Mouse (Mus musculus): Measurements from ENCODE around the gene Ilf3. TPM values are rescaled to one million over a fixed set of nuclear protein-coding genes. Genes with fewer than 3 reads are reported as not detected.

Ilf3 gene
- polyA plus RNA-seq, 1 experiment from 2014 or later = 45.2 TPM

DNA sequence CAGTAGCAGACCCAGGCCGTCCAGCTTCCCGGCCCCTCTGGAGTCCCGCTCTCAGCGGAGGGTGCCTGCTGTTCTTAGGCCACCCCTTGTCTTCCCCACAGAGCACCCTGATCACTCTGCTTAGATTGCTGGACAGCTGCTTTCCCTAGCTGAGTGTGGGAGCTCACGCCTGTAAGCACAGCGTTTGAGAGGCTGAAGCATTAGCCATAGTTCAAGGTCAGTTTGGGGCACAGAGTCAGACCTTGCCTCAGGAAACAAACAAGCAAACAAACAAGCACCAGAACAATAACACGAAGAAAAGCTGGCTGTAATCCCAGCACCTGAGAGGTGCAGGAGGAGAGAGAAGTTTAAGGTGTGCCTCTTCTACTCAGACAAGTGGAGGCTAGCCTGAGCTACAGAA, 64.4 kb downstream of the Ilf3 start:
- Histone ChIP-seq H3K36me3 (ENCODE audit: control insufficient read depth, insufficient read depth, low read length) (no peaks in the 10 kb centered on the region), H3K4me1 (replicated peaks; ENCODE audit: control insufficient read depth, insufficient read depth) (no peaks in the 10 kb centered on the region), H3K9me3 (ENCODE audit: control insufficient read depth, low read length) (no peaks in the 10 kb centered on the region), H3K9ac (ENCODE audit: low read length) (no peak overlapping the region), H3K27me3 (ENCODE audit: control insufficient read depth, insufficient read depth, low read length) (no peaks in the 10 kb centered on the region), H3K4me2 (replicated peaks; ENCODE audit: low read depth) (no peak overlapping the region), H3K4me3 (ENCODE audit: low read depth, low read length) (no peak overlapping the region), H3K27ac (replicated peaks) (no peak overlapping the region)
- ATAC-seq (ENCODE audit: low FRiP score, low TSS enrichment) (no peak), DNase-seq (ENCODE audit: low spot score) (no peak)
- TF ChIP-seq EP300 (optimal IDR thresholded peaks at IDR 0.05) (no peak), CTCF (IDR thresholded peaks at IDR 0.05; ENCODE audit: low read depth) (no peak)
- 84% methylated on average over 7 of the region's 7 CpGs for WGBS

DNA sequence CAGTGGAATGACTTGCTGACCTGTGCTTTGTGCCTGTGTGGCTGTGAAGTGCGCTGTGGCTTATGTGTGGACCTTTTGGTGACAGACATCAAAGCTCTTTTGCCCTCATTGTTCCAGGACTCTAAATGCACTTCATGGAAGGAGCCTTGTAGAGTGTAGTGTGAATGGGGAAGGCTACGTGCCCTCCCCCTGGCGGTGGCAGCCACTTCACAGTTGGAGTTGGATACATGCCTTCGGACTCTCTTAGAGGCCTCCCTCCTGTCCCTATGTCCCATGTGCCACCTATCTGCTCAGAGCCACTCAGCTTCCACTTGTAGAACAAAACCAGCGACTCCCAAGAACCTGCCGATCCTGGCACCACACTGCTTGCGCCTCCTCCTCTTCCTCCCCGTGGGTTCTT, 66.1 kb downstream of the Ilf3 start:
- H3K36me3 ChIP-seq (ENCODE audit: control insufficient read depth, insufficient read depth, low read length) = no peaks in the 10 kb centered on the region
- no peak for DNase-seq (ENCODE audit: low spot score)
- H3K4me3 ChIP-seq (ENCODE audit: low read depth, low read length) = no peak overlapping the region
- 83% methylated on average over 8 of the region's 8 CpGs for WGBS
- no peaks in the 10 kb centered on the region for H3K9me3 ChIP-seq (ENCODE audit: control insufficient read depth, low read length)
- H3K27me3 ChIP-seq (ENCODE audit: control insufficient read depth, insufficient read depth, low read length) = no peaks in the 10 kb centered on the region
- H3K4me2 ChIP-seq (replicated peaks; ENCODE audit: low read depth) = no peak overlapping the region
- no peak overlapping the region for H3K9ac ChIP-seq (ENCODE audit: low read length)
- no peak for ATAC-seq (ENCODE audit: low FRiP score, low TSS enrichment)
- H3K4me1 ChIP-seq (replicated peaks; ENCODE audit: control insufficient read depth, insufficient read depth) = 0 out of 2 replicates have a peak, but pooled peaks cover 2% of the 10 kb centered on the region
- no peak overlapping the region for H3K27ac ChIP-seq (replicated peaks)
- TF ChIP-seq EP300 (optimal IDR thresholded peaks at IDR 0.05) (no peak), CTCF (IDR thresholded peaks at IDR 0.05; ENCODE audit: low read depth) (peak; percentile 23; the same call in 1 of the 2 replicates)

DNA sequence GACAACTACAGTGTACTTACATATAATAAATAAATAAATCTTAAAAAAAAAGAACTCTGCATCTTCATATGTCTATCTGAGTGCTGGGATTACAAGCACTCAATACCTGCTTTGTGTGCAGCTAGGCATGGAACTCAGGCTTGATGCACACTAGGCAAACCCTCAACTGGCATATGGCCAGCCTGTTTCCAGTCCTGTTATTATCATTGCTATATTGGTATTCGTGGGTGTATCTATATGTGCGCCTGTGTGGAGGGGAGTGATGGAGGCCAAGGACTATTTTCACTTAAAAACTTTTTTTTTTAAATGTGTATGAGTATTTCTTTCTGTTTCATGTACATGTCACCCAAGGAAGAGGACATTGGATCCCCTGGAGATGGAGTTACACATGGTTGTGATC, 66.7 kb downstream of the Ilf3 start:
- DNase-seq (ENCODE audit: low spot score) (no peak), ATAC-seq (ENCODE audit: low FRiP score, low TSS enrichment) (no peak)
- TF ChIP-seq CTCF (IDR thresholded peaks at IDR 0.05; ENCODE audit: low read depth) (no peak), EP300 (optimal IDR thresholded peaks at IDR 0.05) (no peak)
- no peak overlapping the region for H3K4me3 ChIP-seq (ENCODE audit: low read depth, low read length)
- H3K27ac ChIP-seq (replicated peaks) = no peak overlapping the region
- H3K27me3 ChIP-seq (ENCODE audit: control insufficient read depth, insufficient read depth, low read length) = no peaks in the 10 kb centered on the region
- H3K36me3 ChIP-seq (ENCODE audit: control insufficient read depth, insufficient read depth, low read length) = no peaks in the 10 kb centered on the region
- WGBS = 85% methylated on average over 2 of the region's 2 CpGs
- H3K9ac ChIP-seq (ENCODE audit: low read length) = no peak overlapping the region
- no peak overlapping the region for H3K4me2 ChIP-seq (replicated peaks; ENCODE audit: low read depth)
- no peaks in the 10 kb centered on the region for H3K9me3 ChIP-seq (ENCODE audit: control insufficient read depth, low read length)
- 0 out of 2 replicates have a peak, but pooled peaks cover 2% of the 10 kb centered on the region for H3K4me1 ChIP-seq (replicated peaks; ENCODE audit: control insufficient read depth, insufficient read depth)

DNA sequence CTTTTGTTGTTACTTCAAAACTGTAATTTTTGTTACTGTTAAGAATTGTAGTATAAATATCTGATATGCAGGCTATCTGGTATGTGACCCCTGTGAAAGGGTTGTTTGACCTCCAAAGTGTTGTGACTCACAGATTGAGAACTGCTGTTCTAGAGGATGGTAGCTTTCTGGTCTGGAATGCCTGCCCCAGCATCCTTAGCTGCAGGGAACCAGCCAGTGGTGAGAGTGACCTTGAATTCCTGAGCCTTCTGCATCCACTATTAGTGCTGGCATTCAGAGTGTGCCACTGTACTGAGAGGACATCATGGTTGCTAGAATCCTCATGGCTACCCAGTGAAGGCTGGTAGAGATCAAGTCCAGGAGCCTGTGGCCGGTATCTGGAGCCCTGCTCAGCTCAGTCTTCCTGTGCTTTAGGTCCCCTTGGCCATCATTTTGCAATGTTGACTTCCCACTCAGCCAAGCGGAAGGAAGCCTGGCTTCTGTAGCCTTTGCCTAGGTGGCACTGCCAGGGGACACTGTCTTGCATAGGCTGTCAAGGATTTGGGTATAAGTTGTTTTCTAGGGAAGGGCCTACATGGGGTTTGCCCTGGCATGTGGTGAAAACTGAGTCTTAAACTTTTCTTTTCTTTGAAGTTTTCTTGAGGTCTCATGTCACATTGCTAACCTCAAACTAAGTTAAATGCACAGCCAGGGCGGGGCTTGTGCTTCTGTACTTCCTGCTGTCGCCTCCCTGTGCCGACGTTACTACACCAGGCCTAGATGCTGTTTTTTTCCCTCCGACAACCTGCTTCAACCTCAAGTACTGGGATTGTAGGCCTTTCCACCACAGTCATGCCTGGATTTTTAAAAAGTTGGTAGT, 68.3 kb downstream of the Ilf3 start:
- DNase-seq (ENCODE audit: low spot score) (peak; percentile 54), ATAC-seq (ENCODE audit: low FRiP score, low TSS enrichment) (peak; percentile 27; the same call in 1 of the 2 replicates)
- peak overlapping the region; percentile 3; the same call in 1 of the 2 replicates for H3K9ac ChIP-seq (ENCODE audit: low read length)
- no peak overlapping the region for H3K4me2 ChIP-seq (replicated peaks; ENCODE audit: low read depth)
- H3K9me3 ChIP-seq (ENCODE audit: control insufficient read depth, low read length) = no peaks in the 10 kb centered on the region
- H3K27me3 ChIP-seq (ENCODE audit: control insufficient read depth, insufficient read depth, low read length) = no peaks in the 10 kb centered on the region
- H3K36me3 ChIP-seq (ENCODE audit: control insufficient read depth, insufficient read depth, low read length) = no peaks in the 10 kb centered on the region
- no peak for TF ChIP-seq CTCF (IDR thresholded peaks at IDR 0.05; ENCODE audit: low read depth)
- TF ChIP-seq EP300 (optimal IDR thresholded peaks at IDR 0.05) = no peak
- H3K4me3 ChIP-seq (ENCODE audit: low read depth, low read length) = no peak overlapping the region
- WGBS = 61% methylated on average over 7 of the region's 7 CpGs
- peak overlapping the region; percentile 56 for H3K27ac ChIP-seq (replicated peaks)
- H3K4me1 ChIP-seq (replicated peaks; ENCODE audit: control insufficient read depth, insufficient read depth) = 0 out of 2 replicates have a peak, but pooled peaks cover 2% of the 10 kb centered on the region

DNA sequence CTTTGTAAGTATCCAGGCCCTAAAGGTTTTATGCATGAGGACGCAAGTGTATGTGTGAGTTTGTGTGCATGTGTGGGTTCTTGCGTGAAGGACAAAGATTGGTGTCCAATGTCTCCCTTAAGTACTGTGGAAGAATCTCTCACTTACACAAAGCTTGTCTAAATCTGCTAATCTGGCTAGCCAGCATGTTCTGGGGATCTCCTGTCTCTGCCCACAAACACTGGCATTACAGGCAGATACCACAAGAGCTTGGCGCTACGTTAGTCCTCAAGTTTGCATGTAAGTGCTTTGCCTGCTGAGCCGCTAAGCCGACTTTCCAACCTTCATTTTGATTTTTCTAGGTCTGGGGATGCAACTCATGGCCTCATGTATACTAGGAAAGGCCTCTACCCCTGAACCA, 69.9 kb downstream of the Ilf3 start:
- no peak for DNase-seq (ENCODE audit: low spot score)
- H3K4me2 ChIP-seq (replicated peaks; ENCODE audit: low read depth) = no peak overlapping the region
- no peak overlapping the region for H3K9ac ChIP-seq (ENCODE audit: low read length)
- no peaks in the 10 kb centered on the region for H3K36me3 ChIP-seq (ENCODE audit: control insufficient read depth, insufficient read depth, low read length)
- WGBS = 95% methylated on average over 6 of the region's 6 CpGs
- 0 out of 2 replicates have a peak, but pooled peaks cover 2% of the 10 kb centered on the region for H3K4me1 ChIP-seq (replicated peaks; ENCODE audit: control insufficient read depth, insufficient read depth)
- TF ChIP-seq EP300 (optimal IDR thresholded peaks at IDR 0.05) (no peak), CTCF (IDR thresholded peaks at IDR 0.05; ENCODE audit: low read depth) (no peak)
- no peaks in the 10 kb centered on the region for H3K9me3 ChIP-seq (ENCODE audit: control insufficient read depth, low read length)
- 0 out of 2 replicates have a peak overlapping the region, but pooled peaks have one; percentile 24 for H3K27ac ChIP-seq (replicated peaks)
- no peaks in the 10 kb centered on the region for H3K27me3 ChIP-seq (ENCODE audit: control insufficient read depth, insufficient read depth, low read length)
- no peak overlapping the region for H3K4me3 ChIP-seq (ENCODE audit: low read depth, low read length)
- no peak for ATAC-seq (ENCODE audit: low FRiP score, low TSS enrichment)

DNA sequence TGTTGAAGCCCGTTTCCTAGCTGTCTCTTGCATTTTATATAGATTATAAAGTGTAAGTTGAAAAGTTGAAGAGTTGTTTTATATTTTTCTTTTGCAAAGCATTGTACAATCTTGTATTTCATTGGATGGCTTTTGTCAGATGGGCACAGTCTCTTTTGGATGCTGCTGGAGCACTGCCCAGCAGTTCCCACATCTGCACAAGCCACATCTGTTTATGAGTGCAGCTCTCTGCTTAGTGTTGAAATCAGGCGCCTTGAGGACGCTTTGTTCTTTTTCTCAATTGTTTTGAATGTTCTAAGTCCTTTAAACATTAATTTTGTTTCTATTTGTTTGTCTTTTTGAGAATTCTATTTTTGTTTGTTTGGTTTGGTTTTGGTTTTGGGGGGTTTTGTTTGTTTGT, 70.5 kb downstream of the Ilf3 start:
- Histone ChIP-seq H3K36me3 (ENCODE audit: control insufficient read depth, insufficient read depth, low read length) (no peaks in the 10 kb centered on the region), H3K9me3 (ENCODE audit: control insufficient read depth, low read length) (no peaks in the 10 kb centered on the region), H3K4me3 (ENCODE audit: low read depth, low read length) (no peak overlapping the region), H3K4me2 (replicated peaks; ENCODE audit: low read depth) (no peak overlapping the region), H3K27ac (replicated peaks) (0 out of 2 replicates have a peak overlapping the region, but pooled peaks have one; percentile 24), H3K9ac (ENCODE audit: low read length) (no peak overlapping the region), H3K27me3 (ENCODE audit: control insufficient read depth, insufficient read depth, low read length) (no peaks in the 10 kb centered on the region), H3K4me1 (replicated peaks; ENCODE audit: control insufficient read depth, insufficient read depth) (0 out of 2 replicates have a peak, but pooled peaks cover 2% of the 10 kb centered on the region)
- DNase-seq (ENCODE audit: low spot score) (no peak), ATAC-seq (ENCODE audit: low FRiP score, low TSS enrichment) (no peak)
- WGBS = 49% methylated on average over 3 of the region's 3 CpGs
- TF ChIP-seq EP300 (optimal IDR thresholded peaks at IDR 0.05) (no peak), CTCF (IDR thresholded peaks at IDR 0.05; ENCODE audit: low read depth) (no peak)

Data from stomach, postnatal 0 days (tissue).